Mouse (Mus musculus) forebrain, postnatal 0 days (tissue): ENCODE results near the gene Vps29. TPM values are rescaled to one million over a fixed set of nuclear protein-coding genes. Genes with fewer than 3 reads are reported as not detected.

Experiments used
- ATAC-seq: fragments of 200-750 bp; cut with Nextera tagmentation; 2 replicates; pipeline ENCODE4 v1.8.0; 2017; ENCODE audit warnings: mild to moderate bottlenecking, moderate library complexity
- DNase-seq: peaks from one replicate; pipeline ENCODE4 v3.0.0-alpha.2; 2015
- H3K27ac ChIP-seq: fragments of 300-500 bp; sonication (generic); 2 replicates; pipeline ENCODE4 v1.5.1; 2014; ENCODE audit warnings: low read depth, mild to moderate bottlenecking, antibody characterized with exemption, low read length, moderate library complexity, mixed read lengths
- H3K27me3 ChIP-seq: fragments of 300-500 bp; sonication (generic); 2 replicates; pipeline ENCODE4 v1.6.1; 2014; ENCODE audit warnings: mild to moderate bottlenecking, low read length, mixed read lengths; ENCODE audit not compliant: insufficient read depth
- H3K36me3 ChIP-seq: fragments of 300-500 bp; sonication (generic); 2 replicates; pipeline ENCODE4 v1.6.1; 2014; ENCODE audit warnings: mild to moderate bottlenecking, moderate library complexity; ENCODE audit not compliant: insufficient read depth
- H3K4me1 ChIP-seq: fragments of 300-500 bp; sonication (generic); 2 replicates; pipeline ENCODE4 v1.6.1; 2014; ENCODE audit warnings: antibody characterized with exemption; ENCODE audit not compliant: insufficient read depth
- H3K4me2 ChIP-seq: fragments of 300-500 bp; sonication (generic); 2 replicates; pipeline ENCODE4 v1.6.1; 2014; ENCODE audit warnings: low read depth, mild to moderate bottlenecking, moderate library complexity
- H3K4me3 ChIP-seq: fragments of 300-500 bp; sonication (generic); 2 replicates; pipeline ENCODE4 v1.5.1; 2014; ENCODE audit warnings: low read depth, low read length, mixed read lengths
- H3K9ac ChIP-seq: fragments of 300-500 bp; sonication (generic); 2 replicates; pipeline ENCODE4 v1.6.1; 2014; ENCODE audit warnings: mild to moderate bottlenecking
- H3K9me3 ChIP-seq: fragments of 300-500 bp; sonication (generic); 2 replicates; pipeline ENCODE4 v1.6.1; 2016; ENCODE audit warnings: low read length
- CTCF ChIP-seq: sonication (generic); IDR thresholded peaks from 2 replicates; pipeline ENCODE4 v1.5.1; 2016; ENCODE audit warnings: antibody characterized with exemption, control low read depth, low read depth
- WGBS: fragments of 180-500 bp; shearing (Covaris S2); extraction: QIAGEN DNeasy Blood & Tissue Kit; methylation state at CpG from one replicate; pipeline ENCODE4 v1.1.7; 2014; 5-methylcytosine and 5-hydroxymethylcytosine counted together
- polyA plus RNA-seq: library from polyadenylated mRNA; unstranded; fragments of >200 nt; fragmentation: Nextera tagmentation; extraction: Ambion mirVana; gene quantifications from 2 replicates; pipeline ENCODE4 v1.2.1, GENCODE M21; 2015
- total RNA-seq: library from RNA; depleted of rRNA; stranded (reverse); fragments of >200 nt; gene quantifications from 2 replicates; pipeline ENCODE4 v1.2.3, GENCODE M21; 2014

The Vps29 gene
- total and polyA plus RNA-seq, 2 experiments from 2014 or later, result 142 to 364 TPM

DNA sequence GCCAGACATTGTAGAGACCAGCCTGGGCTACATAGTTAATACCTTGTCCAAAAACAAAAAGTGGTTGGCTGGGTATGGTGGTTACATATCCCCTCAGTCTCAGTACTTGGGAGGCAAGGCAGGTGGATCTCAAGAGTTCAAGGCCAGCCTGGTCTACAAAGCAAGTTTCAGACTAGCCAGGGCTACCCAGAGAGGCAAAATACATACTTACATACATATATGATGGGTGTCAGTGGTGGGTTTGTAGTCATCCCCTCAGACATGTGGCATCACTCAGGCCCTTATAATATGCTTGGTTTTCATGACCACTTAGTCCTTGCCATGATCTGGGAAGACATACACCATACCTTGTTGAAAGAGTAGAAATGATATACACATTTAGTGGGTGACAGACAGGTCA, 36.5 kb downstream of the Vps29 start:
- Histone ChIP-seq H3K36me3 (no peaks in the 10 kb centered on the region; the same call in 1 of the 2 replicates), H3K4me1 (no peaks in the 10 kb centered on the region), H3K9ac (no peak overlapping the region), H3K4me3 (no peak overlapping the region), H3K27me3 (no peaks in the 10 kb centered on the region), H3K4me2 (no peak overlapping the region), H3K9me3 (no peaks in the 10 kb centered on the region), H3K27ac (no peak overlapping the region)
- TF ChIP-seq CTCF, result no peak
- ATAC-seq (no peak), DNase-seq (no peak)

GRCm38 (mm10) chr5:122391178-122391785, 37.1 kb downstream of the Vps29 start:
- H3K9ac ChIP-seq, result 0 out of 2 replicates have a peak overlapping the region, but pooled peaks have one; percentile 84
- ATAC-seq (no peak), DNase-seq (no peak)
- peak overlapping the region; percentile 80; the same call in 1 of the 2 replicates for H3K4me2 ChIP-seq
- H3K9me3 ChIP-seq, result no peaks in the 10 kb centered on the region
- WGBS, result 53% methylated on average over 15 of the region's 16 CpGs
- H3K27me3 ChIP-seq, result no peaks in the 10 kb centered on the region
- no peaks in the 10 kb centered on the region; the same call in 1 of the 2 replicates for H3K36me3 ChIP-seq
- H3K27ac ChIP-seq, result 0 out of 2 replicates have a peak overlapping the region, but pooled peaks have one; percentile 50
- no peak for TF ChIP-seq CTCF
- H3K4me3 ChIP-seq, result peak overlapping the region; percentile 85; the same call in 1 of the 2 replicates
- no peaks in the 10 kb centered on the region for H3K4me1 ChIP-seq

GRCm38 (mm10) chr5:122391786-122392180, 37.6 kb downstream of the Vps29 start, which contains the start of gene Arpc3:
TSS of gene Arpc3 (plus strand) at chr5:122391878.
- ATAC-seq (peak; percentile 96), DNase-seq (peak; percentile 97)
- peak within 1 kb of the TSS; percentile 84 for H3K9ac ChIP-seq
- no peaks in the 10 kb centered on the region for H3K9me3 ChIP-seq
- peak; percentile 91 for TF ChIP-seq CTCF
- no peaks in the 10 kb centered on the region for H3K4me1 ChIP-seq
- H3K4me2 ChIP-seq, result peak within 1 kb of the TSS; percentile 80
- peaks cover 4% of the 10 kb centered on the region; the same call in 1 of the 2 replicates for H3K36me3 ChIP-seq
- H3K27me3 ChIP-seq, result no peaks in the 10 kb centered on the region
- under 1% methylated on average over 39 of the region's 39 CpGs for WGBS
- peak within 1 kb of the TSS; percentile 85 for H3K4me3 ChIP-seq
- peak within 1 kb of the TSS; percentile 78 for H3K27ac ChIP-seq

- peak overlapping the region; percentile 78 for H3K27ac ChIP-seq
- no peak for TF ChIP-seq CTCF
- 14% methylated on average over 19 of the region's 19 CpGs for WGBS
These were observed 38.2 kb downstream of the Vps29 start for GRCm38 (mm10) chr5:122392227-122393004.

DNA sequence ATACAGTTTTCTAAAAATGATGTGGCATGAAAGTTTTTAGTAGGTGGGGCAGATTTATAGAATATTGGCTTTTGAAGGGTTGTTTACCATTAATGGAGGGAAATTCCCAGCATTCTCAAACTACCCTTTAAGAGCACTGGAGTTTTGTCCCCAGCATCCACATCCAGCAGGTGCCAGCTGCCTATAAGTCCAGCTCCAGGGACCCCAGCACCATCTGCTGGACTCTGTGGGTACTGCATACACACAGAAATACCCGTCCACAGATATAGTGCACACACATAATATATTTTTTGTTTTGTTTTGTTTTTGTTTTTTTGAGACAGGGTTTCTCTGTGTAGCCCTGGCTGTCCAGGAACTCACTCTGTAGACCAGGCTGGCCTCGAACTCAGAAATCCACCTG, 39.7 kb downstream of the Vps29 start:
- Histone ChIP-seq H3K9ac (no peak overlapping the region), H3K4me2 (no peak overlapping the region), H3K27me3 (no peaks in the 10 kb centered on the region), H3K9me3 (no peaks in the 10 kb centered on the region), H3K36me3 (peaks cover 10% of the 10 kb centered on the region), H3K27ac (no peak overlapping the region), H3K4me1 (no peaks in the 10 kb centered on the region), H3K4me3 (no peak overlapping the region)
- DNase-seq (peak; percentile 77), ATAC-seq (peak; percentile 47; the same call in 1 of the 2 replicates)
- 32% methylated on average over 2 of the region's 2 CpGs for WGBS
- TF ChIP-seq CTCF, result peak; percentile 85

More at GRCm38 (mm10) chr5:122392227-122393004, 38.2 kb downstream of the Vps29 start:
- Histone ChIP-seq H3K27me3 (no peaks in the 10 kb centered on the region), H3K4me2 (peak overlapping the region; percentile 80), H3K9ac (peak overlapping the region; percentile 84), H3K36me3 (peaks cover 6% of the 10 kb centered on the region; the same call in 1 of the 2 replicates), H3K9me3 (no peaks in the 10 kb centered on the region), H3K4me1 (no peaks in the 10 kb centered on the region), H3K4me3 (peak overlapping the region; percentile 85)
- peak; percentile 39 for DNase-seq
- ATAC-seq, result peak; percentile 34

DNA sequence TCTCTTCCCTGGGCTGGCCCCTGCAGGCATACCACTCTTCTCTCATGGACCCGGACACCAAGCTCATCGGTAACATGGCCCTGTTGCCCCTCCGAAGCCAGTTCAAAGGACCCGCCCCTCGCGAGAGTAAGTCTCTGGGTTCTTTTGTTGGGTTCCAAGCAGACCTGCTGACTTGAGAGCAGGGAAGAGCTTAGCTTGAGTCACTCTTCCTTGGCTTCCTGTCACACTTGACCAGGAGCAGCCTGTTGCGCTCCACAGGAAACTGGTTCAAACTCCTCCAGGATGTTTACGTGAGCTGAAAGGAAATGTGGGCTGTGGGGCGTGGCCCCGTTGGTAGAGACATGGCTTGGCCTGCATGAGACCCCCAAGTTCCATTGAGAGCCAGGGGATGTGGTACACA, 42.6 kb downstream of the Vps29 start:
- Histone ChIP-seq H3K4me3 (no peak overlapping the region), H3K36me3 (peaks cover 30% of the 10 kb centered on the region), H3K27me3 (no peaks in the 10 kb centered on the region), H3K9me3 (no peaks in the 10 kb centered on the region), H3K9ac (no peak overlapping the region), H3K27ac (no peak overlapping the region), H3K4me1 (no peaks in the 10 kb centered on the region), H3K4me2 (no peak overlapping the region)
- WGBS, result 90% methylated on average over 10 of the region's 10 CpGs
- ATAC-seq (no peak), DNase-seq (no peak)
- TF ChIP-seq CTCF, result no peak

GRCm38 (mm10) chr5:122397495-122397894, 43.3 kb downstream of the Vps29 start:
- Histone ChIP-seq H3K36me3 (peaks cover 36% of the 10 kb centered on the region), H3K4me3 (no peak overlapping the region), H3K9me3 (no peaks in the 10 kb centered on the region), H3K4me1 (no peaks in the 10 kb centered on the region), H3K27me3 (no peaks in the 10 kb centered on the region), H3K9ac (no peak overlapping the region), H3K4me2 (no peak overlapping the region), H3K27ac (no peak overlapping the region)
- no peak for TF ChIP-seq CTCF
- ATAC-seq, result no peak
- 90% methylated on average over 8 of the region's 8 CpGs for WGBS
- no peak for DNase-seq
